Mouse (Mus musculus): ENCODE measurements around the gene Uck2. TPM values are rescaled to one million over a fixed set of nuclear protein-coding genes. Genes with fewer than 3 reads are reported as not detected.

The Uck2 gene
- polyA plus RNA-seq, 1 experiment from 2014 or later, result 120 TPM

DNA sequence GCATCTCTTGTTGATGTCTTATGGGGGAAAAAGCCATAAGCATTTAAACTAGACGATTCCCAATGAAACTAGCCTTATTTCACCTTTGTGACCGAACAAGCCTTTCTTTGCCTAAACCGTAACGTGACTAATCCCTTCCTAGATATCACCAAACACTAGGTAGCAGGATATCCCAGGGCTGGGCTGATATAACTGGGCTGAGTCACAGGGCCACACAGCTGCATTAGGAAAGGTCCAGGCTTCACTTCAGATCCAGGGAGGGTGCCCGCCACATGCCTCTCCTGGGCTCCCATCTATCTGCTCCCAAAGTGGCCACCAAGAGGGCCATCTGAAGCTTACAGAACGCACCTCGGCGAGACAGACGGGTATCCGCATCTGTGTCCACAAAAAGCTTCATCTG is 50.8 kb downstream of the Uck2 start:
- ATAC-seq (replicated peaks; ENCODE audit: insufficient number of reproducible peaks, low FRiP score, low TSS enrichment, low read depth), result no peak
- 85% methylated on average over 10 of the region's 10 CpGs for WGBS
- DNase-seq (ENCODE audit: low spot score), result no peak
- H3K27ac ChIP-seq (replicated peaks; ENCODE audit: low read depth, low read length), result no peak overlapping the region
- no peaks in the 10 kb centered on the region for H3K27me3 ChIP-seq (ENCODE audit: control insufficient read depth, insufficient read depth, low read length)
- H3K4me2 ChIP-seq (ENCODE audit: low read depth, low read length), result no peak overlapping the region
- H3K36me3 ChIP-seq (replicated peaks; ENCODE audit: control insufficient read depth, insufficient read depth, low read depth, low read length), result no peaks in the 10 kb centered on the region; the same call in none of the 2 replicates
- H3K4me1 ChIP-seq (ENCODE audit: control insufficient read depth, insufficient read depth, low read length), result no peaks in the 10 kb centered on the region
- H3K9ac ChIP-seq (replicated peaks; ENCODE audit: low read length), result no peak overlapping the region
- H3K4me3 ChIP-seq (ENCODE audit: low read depth, low read length), result no peak overlapping the region
- H3K9me3 ChIP-seq (replicated peaks; ENCODE audit: control insufficient read depth, low read length), result no peaks in the 10 kb centered on the region

DNA sequence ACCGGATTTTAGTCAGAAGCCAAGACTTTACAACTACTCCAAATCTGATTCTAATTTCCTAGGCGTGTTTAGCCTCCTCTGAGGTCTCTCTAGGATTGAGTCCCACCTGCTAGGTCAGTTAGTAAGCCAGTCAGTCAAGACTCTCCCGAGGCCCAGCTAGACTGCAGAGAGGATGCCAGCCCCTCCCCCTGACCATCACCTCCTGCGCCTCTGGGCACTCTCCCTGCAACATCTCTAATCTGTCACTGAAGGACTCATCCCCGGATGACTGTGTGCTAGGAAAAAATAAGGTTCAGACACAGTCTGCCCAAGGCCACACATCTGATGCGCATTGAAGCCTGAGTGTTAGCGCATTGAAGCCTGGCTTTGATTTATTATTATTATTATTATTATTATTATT is 52.2 kb downstream of the Uck2 start:
- Histone ChIP-seq H3K27ac (replicated peaks; ENCODE audit: low read depth, low read length) (no peak overlapping the region), H3K9ac (replicated peaks; ENCODE audit: low read length) (no peak overlapping the region), H3K9me3 (replicated peaks; ENCODE audit: control insufficient read depth, low read length) (no peaks in the 10 kb centered on the region), H3K4me3 (ENCODE audit: low read depth, low read length) (no peak overlapping the region), H3K4me2 (ENCODE audit: low read depth, low read length) (no peak overlapping the region), H3K36me3 (replicated peaks; ENCODE audit: control insufficient read depth, insufficient read depth, low read depth, low read length) (no peaks in the 10 kb centered on the region; the same call in none of the 2 replicates), H3K27me3 (ENCODE audit: control insufficient read depth, insufficient read depth, low read length) (no peaks in the 10 kb centered on the region), H3K4me1 (ENCODE audit: control insufficient read depth, insufficient read depth, low read length) (no peaks in the 10 kb centered on the region)
- ATAC-seq (replicated peaks; ENCODE audit: insufficient number of reproducible peaks, low FRiP score, low TSS enrichment, low read depth) (no peak), DNase-seq (ENCODE audit: low spot score) (no peak)
- 84% methylated on average over 7 of the region's 7 CpGs for WGBS

DNA sequence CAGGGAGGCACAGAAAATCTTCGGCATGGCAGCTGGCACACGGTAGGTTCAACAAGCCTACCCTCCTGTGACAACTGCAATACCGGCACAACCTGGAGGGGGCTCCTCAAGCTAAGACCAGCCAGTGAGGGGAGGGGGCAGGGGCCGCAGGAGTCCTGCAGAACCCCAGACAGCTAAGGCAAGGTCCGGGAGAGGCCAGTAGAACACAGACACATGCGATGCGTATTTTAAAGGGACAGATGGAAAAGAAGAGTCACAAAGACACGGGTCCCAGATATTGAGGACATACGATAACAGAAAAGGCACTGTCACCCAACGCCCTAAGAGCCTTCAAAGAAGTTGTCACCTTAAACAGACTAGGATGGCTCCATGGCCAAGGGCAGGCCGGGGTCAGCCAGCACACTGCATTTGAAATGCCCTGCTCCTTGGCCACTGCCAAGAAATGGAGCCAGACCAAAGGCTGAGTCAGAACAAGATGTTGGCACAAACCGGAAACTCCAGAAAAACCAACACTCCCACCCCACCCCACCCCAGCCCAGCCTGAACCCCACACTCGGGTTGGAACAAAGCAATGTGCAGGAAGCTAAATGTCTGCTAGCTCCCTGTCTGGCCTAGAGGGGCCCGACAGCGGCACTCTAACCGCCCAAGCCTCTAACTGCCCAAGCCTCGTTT is 53.4 kb downstream of the Uck2 start:
- DNase-seq (ENCODE audit: low spot score) (no peak), ATAC-seq (replicated peaks; ENCODE audit: insufficient number of reproducible peaks, low FRiP score, low TSS enrichment, low read depth) (no peak)
- Histone ChIP-seq H3K27me3 (ENCODE audit: control insufficient read depth, insufficient read depth, low read length) (no peaks in the 10 kb centered on the region), H3K9me3 (replicated peaks; ENCODE audit: control insufficient read depth, low read length) (no peaks in the 10 kb centered on the region), H3K36me3 (replicated peaks; ENCODE audit: control insufficient read depth, insufficient read depth, low read depth, low read length) (no peaks in the 10 kb centered on the region; the same call in none of the 2 replicates), H3K4me3 (ENCODE audit: low read depth, low read length) (no peak overlapping the region), H3K27ac (replicated peaks; ENCODE audit: low read depth, low read length) (no peak overlapping the region), H3K4me2 (ENCODE audit: low read depth, low read length) (no peak overlapping the region), H3K9ac (replicated peaks; ENCODE audit: low read length) (no peak overlapping the region), H3K4me1 (ENCODE audit: control insufficient read depth, insufficient read depth, low read length) (no peaks in the 10 kb centered on the region)
- WGBS, result 80% methylated on average over 17 of the region's 17 CpGs

DNA sequence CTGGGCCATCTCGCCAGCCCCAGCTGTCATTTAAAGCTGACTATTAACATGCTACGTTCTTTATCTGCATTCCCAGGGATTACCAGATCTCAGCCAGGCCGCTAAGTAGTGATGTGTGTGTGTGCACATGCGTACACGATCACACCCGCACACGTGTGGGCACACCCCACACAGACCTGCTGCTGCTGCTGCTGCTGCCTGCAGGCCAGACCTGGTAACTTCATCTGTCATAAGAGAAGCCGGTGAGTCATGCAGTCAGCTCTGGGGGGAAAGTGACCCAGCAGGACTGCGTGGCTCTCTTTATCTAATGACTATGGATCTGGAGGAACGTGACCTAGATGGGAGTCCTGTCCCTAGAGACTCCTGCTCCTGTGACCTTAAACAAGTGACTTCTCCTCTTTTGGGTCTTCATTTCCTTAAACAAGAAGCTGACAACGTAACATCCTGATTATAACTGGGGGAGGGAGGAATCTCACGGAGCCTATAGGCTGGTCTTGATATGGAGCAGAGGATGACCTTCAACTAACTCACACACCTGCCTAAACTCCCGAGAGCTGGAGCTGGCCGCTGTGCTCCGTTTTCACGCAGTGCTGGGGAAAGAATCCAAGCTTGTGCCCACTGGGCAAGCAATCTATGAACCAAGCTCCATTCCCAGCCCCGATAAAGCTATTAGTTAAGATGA is 54.0 kb downstream of the Uck2 start:
- ATAC-seq (replicated peaks; ENCODE audit: insufficient number of reproducible peaks, low FRiP score, low TSS enrichment, low read depth), result no peak
- Histone ChIP-seq H3K4me3 (ENCODE audit: low read depth, low read length) (no peak overlapping the region), H3K4me2 (ENCODE audit: low read depth, low read length) (no peak overlapping the region), H3K36me3 (replicated peaks; ENCODE audit: control insufficient read depth, insufficient read depth, low read depth, low read length) (no peaks in the 10 kb centered on the region; the same call in none of the 2 replicates), H3K9me3 (replicated peaks; ENCODE audit: control insufficient read depth, low read length) (no peaks in the 10 kb centered on the region), H3K27ac (replicated peaks; ENCODE audit: low read depth, low read length) (no peak overlapping the region), H3K9ac (replicated peaks; ENCODE audit: low read length) (no peak overlapping the region), H3K4me1 (ENCODE audit: control insufficient read depth, insufficient read depth, low read length) (no peaks in the 10 kb centered on the region), H3K27me3 (ENCODE audit: control insufficient read depth, insufficient read depth, low read length) (no peaks in the 10 kb centered on the region)
- DNase-seq (ENCODE audit: low spot score), result no peak
- 92% methylated on average over 17 of the region's 17 CpGs for WGBS

DNA sequence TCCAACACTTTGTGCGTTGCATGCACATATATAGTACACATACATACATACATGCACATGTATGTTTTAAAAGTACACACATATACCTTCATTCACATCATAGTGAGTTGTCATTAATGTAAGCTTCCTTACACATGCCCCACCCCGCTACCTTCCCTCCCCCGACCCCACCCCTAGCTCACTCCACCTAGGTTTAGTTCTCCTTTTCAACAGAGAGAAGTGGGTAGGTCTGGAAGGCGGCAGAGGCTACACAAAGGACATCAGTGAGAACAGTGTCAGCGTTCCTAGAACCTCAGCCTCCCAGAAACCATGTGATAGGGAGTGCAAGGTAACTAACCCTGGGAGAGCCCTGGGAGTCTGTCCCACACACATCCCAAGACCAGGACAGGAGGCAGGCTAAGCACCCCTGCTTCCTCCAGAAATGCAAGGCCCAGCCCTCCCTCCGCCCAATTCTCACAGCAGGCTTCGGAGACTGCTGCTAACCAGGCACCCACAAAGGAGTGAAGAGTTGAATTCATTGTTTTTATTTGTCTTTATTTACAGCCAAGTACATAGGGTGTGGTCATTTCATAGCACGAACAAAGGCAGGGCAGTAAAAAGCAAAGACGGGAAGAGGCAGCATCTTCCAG is 62.6 kb downstream of the Uck2 start:
- DNase-seq (ENCODE audit: low spot score), result no peak
- WGBS, result 81% methylated on average over 9 of the region's 9 CpGs
- ATAC-seq (replicated peaks; ENCODE audit: insufficient number of reproducible peaks, low FRiP score, low TSS enrichment, low read depth), result no peak

DNA sequence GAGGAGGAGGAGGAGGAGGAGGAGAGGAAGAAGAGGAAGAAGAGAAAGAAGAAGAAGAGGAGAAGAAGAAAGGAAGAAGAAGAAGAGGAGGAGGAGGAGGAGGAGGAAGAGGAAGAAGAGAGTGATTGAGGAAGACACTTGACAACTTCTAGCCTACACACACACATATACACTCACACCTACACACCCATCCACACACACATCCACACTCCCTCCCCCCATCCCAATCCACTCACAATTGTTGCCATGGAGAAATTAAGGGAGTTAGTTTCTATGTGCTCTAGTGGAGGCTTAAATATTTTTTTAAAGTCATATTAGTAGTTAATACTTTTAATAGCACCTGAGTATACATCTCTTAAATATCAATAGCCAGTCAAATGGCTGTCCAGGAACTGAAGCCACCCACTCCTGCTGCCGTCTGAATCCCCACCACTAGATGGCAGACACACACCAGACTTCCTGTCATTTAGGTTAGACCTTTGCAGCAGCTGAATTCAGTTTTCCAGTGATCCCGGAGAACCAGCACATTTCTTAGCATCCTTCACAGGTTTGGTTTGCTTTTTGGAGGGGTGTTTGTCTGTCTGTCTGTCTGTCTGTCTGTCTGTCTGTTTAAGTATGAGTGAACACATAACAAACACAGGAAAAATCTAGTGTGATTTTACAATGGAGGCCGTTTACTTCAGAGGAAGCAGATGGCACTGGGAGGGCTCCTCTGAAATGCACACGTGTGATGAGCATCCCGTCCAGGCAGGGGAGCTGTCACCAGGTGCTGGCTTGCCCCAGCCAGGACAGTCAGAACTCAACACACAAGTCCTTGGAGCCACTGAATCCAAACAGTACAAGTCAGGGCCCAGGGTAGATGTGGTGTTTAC is 64.6 kb downstream of the Uck2 start:
- Histone ChIP-seq H3K4me3 (ENCODE audit: low read depth, low read length) (no peak overlapping the region), H3K9ac (replicated peaks; ENCODE audit: low read length) (no peak overlapping the region), H3K9me3 (replicated peaks; ENCODE audit: control insufficient read depth, low read length) (no peaks in the 10 kb centered on the region), H3K27me3 (ENCODE audit: control insufficient read depth, insufficient read depth, low read length) (no peaks in the 10 kb centered on the region), H3K4me2 (ENCODE audit: low read depth, low read length) (no peak overlapping the region), H3K4me1 (ENCODE audit: control insufficient read depth, insufficient read depth, low read length) (no peaks in the 10 kb centered on the region), H3K36me3 (replicated peaks; ENCODE audit: control insufficient read depth, insufficient read depth, low read depth, low read length) (no peaks in the 10 kb centered on the region), H3K27ac (replicated peaks; ENCODE audit: low read depth, low read length) (no peak overlapping the region)
- ATAC-seq (replicated peaks; ENCODE audit: insufficient number of reproducible peaks, low FRiP score, low TSS enrichment, low read depth) (peak; percentile 42; the same call in 1 of the 2 replicates), DNase-seq (ENCODE audit: low spot score) (peak; percentile 87)
- 3% methylated on average over 5 of the region's 5 CpGs for WGBS

More for the DNA sequence above, 62.6 kb downstream of the Uck2 start:
- Histone ChIP-seq H3K27ac (replicated peaks; ENCODE audit: low read depth, low read length) (no peak overlapping the region), H3K9ac (replicated peaks; ENCODE audit: low read length) (no peak overlapping the region), H3K4me1 (ENCODE audit: control insufficient read depth, insufficient read depth, low read length) (no peaks in the 10 kb centered on the region), H3K4me2 (ENCODE audit: low read depth, low read length) (no peak overlapping the region), H3K36me3 (replicated peaks; ENCODE audit: control insufficient read depth, insufficient read depth, low read depth, low read length) (no peaks in the 10 kb centered on the region; the same call in 1 of the 2 replicates), H3K27me3 (ENCODE audit: control insufficient read depth, insufficient read depth, low read length) (no peaks in the 10 kb centered on the region), H3K4me3 (ENCODE audit: low read depth, low read length) (no peak overlapping the region), H3K9me3 (replicated peaks; ENCODE audit: control insufficient read depth, low read length) (no peaks in the 10 kb centered on the region)

DNA sequence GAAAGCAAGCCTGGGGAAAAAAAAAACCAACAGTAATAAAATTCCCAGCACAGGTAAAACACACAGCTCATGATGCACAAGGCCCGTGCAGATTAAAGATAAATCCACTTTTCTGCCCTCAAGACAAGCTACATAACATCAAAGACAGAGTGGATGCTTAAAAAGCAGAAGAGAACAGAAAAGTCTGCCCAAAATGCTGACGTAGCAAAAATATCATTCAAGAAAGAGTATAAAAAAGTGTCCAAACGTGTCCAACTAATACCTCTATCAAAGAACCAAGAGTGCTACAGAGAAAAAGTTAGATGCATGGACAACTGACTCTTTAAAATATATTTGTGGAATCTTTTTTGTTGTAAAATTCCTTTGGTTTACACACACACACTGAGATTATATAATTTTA is 69.7 kb downstream of the Uck2 start:
- no peaks in the 10 kb centered on the region for H3K4me1 ChIP-seq (ENCODE audit: control insufficient read depth, insufficient read depth, low read length)
- ATAC-seq (replicated peaks; ENCODE audit: insufficient number of reproducible peaks, low FRiP score, low TSS enrichment, low read depth), result no peak
- H3K9me3 ChIP-seq (replicated peaks; ENCODE audit: control insufficient read depth, low read length), result no peaks in the 10 kb centered on the region
- 85% methylated on average over 3 of the region's 3 CpGs for WGBS
- H3K4me3 ChIP-seq (ENCODE audit: low read depth, low read length), result no peak overlapping the region
- no peak overlapping the region for H3K9ac ChIP-seq (replicated peaks; ENCODE audit: low read length)
- no peak overlapping the region for H3K27ac ChIP-seq (replicated peaks; ENCODE audit: low read depth, low read length)
- H3K27me3 ChIP-seq (ENCODE audit: control insufficient read depth, insufficient read depth, low read length), result no peaks in the 10 kb centered on the region
- no peak overlapping the region for H3K4me2 ChIP-seq (ENCODE audit: low read depth, low read length)
- DNase-seq (ENCODE audit: low spot score), result no peak
- H3K36me3 ChIP-seq (replicated peaks; ENCODE audit: control insufficient read depth, insufficient read depth, low read depth, low read length), result no peaks in the 10 kb centered on the region
